Mouse (Mus musculus) neural tube, embryonic 15.5 days (tissue): ENCODE results near the gene Tulp4. TPM values are rescaled to one million over a fixed set of nuclear protein-coding genes. Genes with fewer than 3 reads are reported as not detected.

ENCODE experiments used
- ATAC-seq: fragments of 200-750 bp; cut with Nextera tagmentation; 2 replicates; pipeline ENCODE4 v1.8.0; 2017; ENCODE audit warnings: mild to moderate bottlenecking, moderate TSS enrichment, moderate library complexity; ENCODE audit not compliant: low FRiP score
- H3K27ac ChIP-seq: fragments of 300-500 bp; sonication (generic); replicated peaks from 2 replicates; pipeline ENCODE4 v1.5.1; 2015; ENCODE audit warnings: mild to moderate bottlenecking, inconsistent platforms
- H3K27me3 ChIP-seq: fragments of 300-500 bp; sonication (generic); replicated peaks from 2 replicates; pipeline ENCODE4 v1.6.1; 2015; ENCODE audit warnings: inconsistent platforms
- H3K36me3 ChIP-seq: fragments of 300-500 bp; sonication (generic); 2 replicates; pipeline ENCODE4 v1.6.1; 2015; ENCODE audit warnings: inconsistent platforms
- H3K4me1 ChIP-seq: fragments of 300-500 bp; sonication (generic); 2 replicates; pipeline ENCODE4 v1.6.1; 2015; ENCODE audit warnings: inconsistent platforms
- H3K4me2 ChIP-seq: fragments of 300-500 bp; sonication (generic); 2 replicates; pipeline ENCODE4 v1.6.1; 2015; ENCODE audit warnings: inconsistent platforms, mild to moderate bottlenecking, moderate library complexity
- H3K4me3 ChIP-seq: fragments of 300-500 bp; sonication (generic); replicated peaks from 2 replicates; pipeline ENCODE4 v1.5.1; 2015; ENCODE audit warnings: mild to moderate bottlenecking, inconsistent platforms
- H3K9ac ChIP-seq: fragments of 300-500 bp; sonication (generic); replicated peaks from 2 replicates; pipeline ENCODE4 v1.6.1; 2015; ENCODE audit warnings: mild to moderate bottlenecking, inconsistent platforms
- H3K9me3 ChIP-seq: fragments of 300-500 bp; sonication (generic); replicated peaks from 2 replicates; pipeline ENCODE4 v1.6.1; 2016; ENCODE audit warnings: inconsistent platforms
- WGBS: fragments of 180-500 bp; shearing (Covaris S2); methylation state at CpG from one replicate; pipeline ENCODE4 v1.1.7; 2015; ENCODE audit warnings: mixed read lengths; 5-methylcytosine and 5-hydroxymethylcytosine counted together
- polyA plus RNA-seq: library from polyadenylated mRNA; unstranded; fragments of >200 nt; fragmentation: Nextera tagmentation; extraction: Ambion mirVana; gene quantifications from 2 replicates; pipeline ENCODE4 v1.2.1, GENCODE M21; 2015

Tulp4 gene
- polyA plus RNA-seq, 1 experiment from 2014 or later: 122 TPM

- 79% methylated on average over 6 of the region's 6 CpGs for WGBS
- Histone ChIP-seq H3K4me3 (no peak overlapping the region), H3K36me3 (peaks cover 34% of the 10 kb centered on the region), H3K4me1 (no peaks in the 10 kb centered on the region), H3K9me3 (no peaks in the 10 kb centered on the region), H3K4me2 (no peak overlapping the region), H3K27ac (no peak overlapping the region), H3K9ac (no peak overlapping the region), H3K27me3 (no peaks in the 10 kb centered on the region)
- ATAC-seq: no peak
These were observed 86.0 kb downstream of the Tulp4 start for GRCm38 (mm10) chr17:6192275-6192674.

GRCm38 (mm10) chr17:6195390-6195789 is 89.2 kb downstream of the Tulp4 start:
- Histone ChIP-seq H3K4me2 (no peak overlapping the region), H3K36me3 (peaks cover 45% of the 10 kb centered on the region), H3K4me1 (no peaks in the 10 kb centered on the region), H3K27ac (no peak overlapping the region), H3K27me3 (no peaks in the 10 kb centered on the region), H3K4me3 (no peak overlapping the region), H3K9me3 (no peaks in the 10 kb centered on the region), H3K9ac (no peak overlapping the region)
- WGBS: 90% methylated on average over 1 of the region's 1 CpGs
- no peak for ATAC-seq

- no peak overlapping the region for H3K27ac ChIP-seq
- no peak overlapping the region for H3K9ac ChIP-seq
- ATAC-seq: no peak
- H3K4me3 ChIP-seq: no peak overlapping the region
- no peak overlapping the region for H3K4me2 ChIP-seq
- WGBS: 65% methylated on average over 7 of the region's 7 CpGs
- no peaks in the 10 kb centered on the region for H3K27me3 ChIP-seq
- H3K4me1 ChIP-seq: no peaks in the 10 kb centered on the region
- H3K9me3 ChIP-seq: no peaks in the 10 kb centered on the region
- peaks cover 48% of the 10 kb centered on the region for H3K36me3 ChIP-seq
These were observed 91.3 kb downstream of the Tulp4 start for GRCm38 (mm10) chr17:6197491-6197890.

GRCm38 (mm10) chr17:6198670-6199069 is 92.4 kb downstream of the Tulp4 start:
- Histone ChIP-seq H3K9ac (no peak overlapping the region), H3K4me2 (no peak overlapping the region), H3K27ac (no peak overlapping the region), H3K4me1 (no peaks in the 10 kb centered on the region), H3K9me3 (no peaks in the 10 kb centered on the region), H3K4me3 (no peak overlapping the region), H3K27me3 (no peaks in the 10 kb centered on the region), H3K36me3 (peaks cover 48% of the 10 kb centered on the region)
- ATAC-seq: no peak
- 92% methylated on average over 6 of the region's 6 CpGs for WGBS

- Histone ChIP-seq H3K4me3 (no peak overlapping the region), H3K27me3 (no peaks in the 10 kb centered on the region), H3K27ac (no peak overlapping the region), H3K4me1 (no peaks in the 10 kb centered on the region), H3K9me3 (no peaks in the 10 kb centered on the region), H3K36me3 (peaks cover 48% of the 10 kb centered on the region), H3K9ac (no peak overlapping the region), H3K4me2 (no peak overlapping the region)
- 70% methylated on average over 4 of the region's 4 CpGs for WGBS
- no peak for ATAC-seq
These were observed 92.9 kb downstream of the Tulp4 start for GRCm38 (mm10) chr17:6199166-6199565.

DNA sequence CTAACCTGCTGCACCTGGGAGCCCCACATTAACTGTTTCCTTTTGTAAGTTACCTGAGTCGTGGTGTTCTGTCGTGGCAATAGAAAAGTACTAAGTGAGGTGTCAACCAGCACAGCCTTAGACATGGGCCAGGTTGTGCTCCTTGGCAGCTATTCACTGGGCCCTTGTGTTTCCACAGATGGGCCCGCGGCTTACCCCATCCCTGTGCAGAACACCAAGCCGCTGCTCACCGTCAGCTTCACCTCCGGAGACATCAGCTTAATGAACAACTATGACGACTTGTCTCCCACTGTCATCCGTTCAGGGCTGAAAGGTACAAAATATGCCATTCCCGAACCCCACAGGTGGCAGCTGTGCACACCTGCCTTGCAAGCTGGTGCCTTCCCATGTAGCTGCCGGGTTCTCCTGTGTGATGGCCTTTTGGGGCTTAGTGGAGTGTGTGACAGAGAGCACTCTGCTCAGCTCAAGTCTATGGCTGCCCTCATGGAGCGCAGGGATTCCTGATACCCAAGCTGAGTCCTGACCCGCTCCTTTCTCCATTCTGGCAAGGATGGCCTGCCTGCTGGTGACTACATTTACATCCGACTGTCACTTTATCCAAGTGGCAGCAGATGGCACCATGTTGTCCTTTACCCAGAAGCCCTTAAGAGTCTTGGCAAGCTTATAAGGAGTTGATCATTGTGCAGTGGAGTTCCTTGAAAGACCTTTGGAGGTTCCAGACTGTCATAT is 95.4 kb downstream of the Tulp4 start:
- Histone ChIP-seq H3K27ac (no peak overlapping the region), H3K4me2 (no peak overlapping the region), H3K4me3 (no peak overlapping the region), H3K4me1 (no peaks in the 10 kb centered on the region), H3K27me3 (no peaks in the 10 kb centered on the region), H3K36me3 (peaks cover 62% of the 10 kb centered on the region), H3K9me3 (no peaks in the 10 kb centered on the region), H3K9ac (no peak overlapping the region)
- no peak for ATAC-seq
- 91% methylated on average over 14 of the region's 14 CpGs for WGBS

GRCm38 (mm10) chr17:6202389-6203110 is 96.3 kb downstream of the Tulp4 start:
- no peak for ATAC-seq
- H3K27ac ChIP-seq: no peak overlapping the region
- no peak overlapping the region for H3K4me3 ChIP-seq
- H3K36me3 ChIP-seq: peaks cover 70% of the 10 kb centered on the region
- H3K27me3 ChIP-seq: no peaks in the 10 kb centered on the region
- WGBS: 85% methylated on average over 14 of the region's 14 CpGs
- no peak overlapping the region for H3K9ac ChIP-seq
- no peaks in the 10 kb centered on the region for H3K4me1 ChIP-seq
- no peak overlapping the region for H3K4me2 ChIP-seq
- H3K9me3 ChIP-seq: no peaks in the 10 kb centered on the region

DNA sequence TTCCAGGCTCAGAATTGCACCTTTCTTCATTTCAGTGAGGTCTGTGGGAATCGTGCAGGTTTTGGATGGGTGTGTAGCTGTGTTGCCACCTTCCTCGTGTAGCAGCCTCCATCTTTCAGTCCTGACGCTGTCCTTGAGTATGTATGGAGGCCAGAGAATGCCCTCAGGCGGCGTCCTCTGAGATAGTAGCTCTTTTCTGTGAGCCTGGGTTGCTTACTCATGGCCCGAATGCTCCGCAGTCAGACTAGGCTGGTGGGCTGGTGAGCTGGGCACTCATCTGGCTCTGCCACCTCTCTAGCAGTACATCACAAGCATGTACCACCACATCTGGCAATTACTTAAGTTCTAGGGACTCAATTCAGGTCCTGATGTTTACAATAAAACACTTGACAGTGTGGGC is 96.9 kb downstream of the Tulp4 start:
- Histone ChIP-seq H3K27ac (no peak overlapping the region), H3K4me1 (no peaks in the 10 kb centered on the region), H3K27me3 (no peaks in the 10 kb centered on the region), H3K4me2 (no peak overlapping the region), H3K9ac (no peak overlapping the region), H3K36me3 (peaks cover 74% of the 10 kb centered on the region), H3K9me3 (no peaks in the 10 kb centered on the region), H3K4me3 (no peak overlapping the region)
- WGBS: 78% methylated on average over 7 of the region's 7 CpGs
- no peak for ATAC-seq

GRCm38 (mm10) chr17:6203795-6204194 is 97.6 kb downstream of the Tulp4 start:
- 33% methylated on average over 4 of the region's 4 CpGs for WGBS

GRCm38 (mm10) chr17:6211721-6212120 is 105.5 kb downstream of the Tulp4 start:
- no peak overlapping the region for H3K9ac ChIP-seq
- no peaks in the 10 kb centered on the region for H3K27me3 ChIP-seq
- ATAC-seq: no peak
- peaks cover 77% of the 10 kb centered on the region for H3K36me3 ChIP-seq
- H3K4me1 ChIP-seq: no peaks in the 10 kb centered on the region
- H3K27ac ChIP-seq: no peak overlapping the region
- 95% methylated on average over 1 of the region's 1 CpGs for WGBS
- H3K4me2 ChIP-seq: no peak overlapping the region
- no peaks in the 10 kb centered on the region for H3K9me3 ChIP-seq
- no peak overlapping the region for H3K4me3 ChIP-seq

More at GRCm38 (mm10) chr17:6203795-6204194, 97.6 kb downstream of the Tulp4 start:
- Histone ChIP-seq H3K27ac (no peak overlapping the region), H3K4me1 (no peaks in the 10 kb centered on the region), H3K9me3 (no peaks in the 10 kb centered on the region), H3K4me3 (no peak overlapping the region), H3K36me3 (peaks cover 73% of the 10 kb centered on the region), H3K27me3 (no peaks in the 10 kb centered on the region), H3K9ac (no peak overlapping the region), H3K4me2 (no peak overlapping the region)
- no peak for ATAC-seq

DNA sequence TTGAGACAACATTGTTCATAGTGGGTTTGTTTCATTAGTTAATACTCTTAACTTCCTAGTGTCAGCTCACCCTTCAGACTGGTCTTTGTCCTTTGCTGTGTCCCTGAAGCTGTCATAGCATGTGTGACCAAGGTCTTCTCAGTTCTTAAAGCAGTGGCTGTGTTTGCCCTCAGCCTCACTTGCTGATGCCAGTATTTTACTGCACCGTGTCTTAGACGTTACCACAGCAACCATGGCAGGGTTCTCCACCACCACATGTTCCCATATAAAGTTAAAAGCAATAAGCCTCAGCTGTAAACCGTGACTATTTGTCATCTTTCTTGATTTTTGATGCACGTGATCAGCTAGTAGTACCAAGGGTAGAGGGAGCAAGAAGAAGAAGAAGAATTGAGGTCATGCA is 109.4 kb downstream of the Tulp4 start:
- Histone ChIP-seq H3K27me3 (no peaks in the 10 kb centered on the region), H3K9ac (no peak overlapping the region), H3K4me2 (no peak overlapping the region), H3K27ac (no peak overlapping the region), H3K4me3 (no peak overlapping the region), H3K4me1 (no peaks in the 10 kb centered on the region), H3K9me3 (no peaks in the 10 kb centered on the region), H3K36me3 (peaks cover 54% of the 10 kb centered on the region)
- 87% methylated on average over 4 of the region's 4 CpGs for WGBS
- ATAC-seq: no peak

DNA sequence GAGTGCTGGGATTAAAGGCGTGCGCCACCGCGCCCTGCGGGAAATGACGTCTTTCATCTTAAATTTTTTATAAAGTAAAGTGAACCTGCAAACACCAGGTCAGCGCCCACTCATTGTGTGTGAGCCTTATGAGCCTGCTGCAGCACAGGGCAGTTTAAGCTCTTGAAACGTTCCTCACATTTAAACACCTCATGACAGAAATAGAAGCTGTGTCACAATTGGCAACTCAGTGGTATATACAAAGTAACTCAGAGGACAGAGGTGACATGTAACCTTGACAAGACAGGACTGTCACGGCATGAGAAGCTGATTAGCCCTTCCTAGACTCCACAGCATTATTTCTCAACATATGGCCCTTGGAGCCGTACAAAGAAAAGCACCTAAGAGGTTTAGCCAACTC is 110.3 kb downstream of the Tulp4 start:
- Histone ChIP-seq H3K4me1 (no peaks in the 10 kb centered on the region), H3K9ac (no peak overlapping the region), H3K27me3 (no peaks in the 10 kb centered on the region), H3K27ac (no peak overlapping the region), H3K36me3 (peaks cover 50% of the 10 kb centered on the region), H3K9me3 (no peaks in the 10 kb centered on the region), H3K4me2 (no peak overlapping the region), H3K4me3 (no peak overlapping the region)
- no peak for ATAC-seq
- WGBS: 95% methylated on average over 10 of the region's 10 CpGs
